Mouse (Mus musculus) frontal cortex, postnatal 25 days (tissue): ENCODE measurements around the gene Oit1.

Experiments
- DNase-seq, 2 experiments: peaks; one replicate each; pipeline ENCODE4 v3.0.0; 2022; ENCODE audit warnings: low spot score in 2 of 2

Oit1 gene

DNA sequence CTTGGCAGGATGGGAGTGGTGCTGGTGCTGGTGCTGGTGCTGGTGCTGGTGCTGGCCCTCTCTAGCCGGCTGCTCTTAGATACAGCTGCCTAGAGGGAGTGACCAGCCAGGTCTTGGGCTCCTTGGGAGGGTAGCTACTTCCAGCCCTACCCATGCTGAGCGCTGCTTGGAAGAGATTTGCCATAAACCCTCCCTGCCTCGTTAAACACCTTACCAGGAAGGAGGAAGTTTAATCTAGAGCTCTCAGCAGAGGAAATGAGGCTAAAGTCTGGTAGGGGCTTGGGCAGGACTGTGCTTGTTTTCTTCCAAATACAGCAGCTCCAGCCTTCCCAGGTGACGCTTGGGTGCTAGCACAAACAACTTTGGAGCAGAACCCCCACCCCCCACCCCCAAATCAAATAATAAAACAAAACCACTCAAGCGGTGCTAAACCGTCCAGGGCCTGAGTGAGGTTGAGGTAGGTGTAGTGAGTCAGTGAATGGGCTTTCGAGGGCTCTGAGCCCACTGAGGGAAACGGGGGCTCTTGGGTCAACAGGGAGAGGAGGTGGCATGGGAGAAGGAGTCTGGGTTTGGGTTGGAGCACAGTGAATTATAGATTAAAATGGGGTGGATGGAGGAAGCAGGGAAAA, at the start of gene Oit1:
Oit1 (minus strand) TSS at position 70 of the 629 bp plus-strand sequence.
- no peak for DNase-seq

DNA sequence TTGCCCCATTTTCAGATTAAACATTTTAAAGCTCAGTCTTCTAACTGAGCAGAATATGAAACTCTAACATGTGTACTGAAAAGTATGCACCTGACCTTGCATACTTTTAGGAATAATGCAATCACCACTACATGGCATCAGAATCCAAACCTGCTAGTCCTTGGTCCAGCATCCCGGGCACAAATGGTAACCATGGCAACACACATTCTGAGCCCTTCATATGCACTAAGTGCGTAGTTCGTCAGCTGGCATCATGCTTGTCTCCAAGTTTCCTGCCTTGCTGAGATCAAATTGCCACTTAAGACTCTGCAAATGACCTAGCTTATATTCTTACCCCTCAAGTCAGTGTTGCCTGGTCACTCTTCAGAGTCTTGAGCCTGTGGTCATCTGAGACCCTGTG, 44.3 kb upstream of the Oit1 start:
- DNase-seq = no peak

DNA sequence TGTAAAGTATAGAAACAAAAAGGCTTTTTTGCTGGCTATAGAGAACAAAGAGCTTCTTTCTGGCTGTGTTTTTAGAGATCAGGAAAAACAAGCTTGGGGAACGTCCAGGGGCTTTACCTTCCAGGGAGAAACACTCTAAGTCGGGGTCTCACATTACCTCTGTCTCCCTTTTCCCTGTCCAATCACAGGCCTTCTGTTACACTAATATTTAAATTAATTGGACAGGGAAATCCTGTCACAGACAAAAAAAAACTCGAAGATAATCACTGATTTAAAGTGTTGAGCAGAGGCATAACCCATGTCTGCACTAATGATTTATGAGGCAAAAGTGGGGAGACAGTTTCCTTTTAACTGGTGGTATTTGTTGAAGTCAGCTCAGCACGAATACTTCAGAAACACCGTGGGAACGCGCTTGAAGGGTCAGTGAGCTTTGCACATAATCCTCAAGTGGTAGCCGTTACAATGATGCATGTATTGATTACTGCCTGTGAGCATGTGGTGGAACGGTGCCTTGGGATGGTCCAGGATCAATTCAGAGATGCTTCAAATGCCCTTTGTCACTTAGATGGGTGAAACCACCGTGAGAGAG, 42.7 kb upstream of the Oit1 start:
- no peak for DNase-seq

DNA sequence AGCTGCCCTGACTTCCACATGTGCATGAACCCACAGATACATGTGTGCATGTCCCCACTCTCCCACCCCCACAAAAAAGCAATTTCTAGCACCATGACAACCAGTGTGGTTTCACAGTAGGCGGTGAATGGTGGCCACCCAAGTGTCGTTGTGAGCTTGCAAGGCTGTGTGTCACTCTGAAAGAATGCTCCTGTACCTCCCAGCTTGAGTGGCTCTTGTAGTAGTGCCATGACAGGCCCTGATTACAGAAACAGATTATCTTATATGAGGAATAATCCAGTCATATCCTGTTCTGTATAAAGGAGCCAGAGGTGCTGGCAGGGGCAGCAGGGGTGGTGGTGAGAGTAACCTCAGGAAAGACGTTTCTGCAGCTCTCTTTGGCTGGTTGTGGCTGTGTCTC, 40.1 kb upstream of the Oit1 start:
- DNase-seq = no peak

DNA sequence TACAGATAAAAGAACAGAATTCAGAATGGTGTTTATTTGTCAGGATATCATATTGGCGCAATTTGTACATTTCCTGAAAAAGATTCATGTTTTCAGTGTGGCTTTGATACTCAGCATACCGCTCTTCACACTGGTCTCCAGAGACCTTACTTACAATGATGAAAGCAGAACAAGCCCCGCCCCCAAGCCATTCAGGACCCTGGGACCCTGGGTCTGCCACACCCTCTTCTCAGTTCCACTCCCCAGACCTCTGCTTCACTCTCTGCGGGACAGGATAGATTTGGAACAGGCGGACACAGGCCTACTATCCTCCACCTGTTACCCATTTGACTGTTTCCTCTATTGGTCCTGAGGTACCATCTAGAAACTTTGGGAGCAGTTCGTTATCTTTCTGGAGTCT, 27.4 kb upstream of the Oit1 start:
- DNase-seq = no peak

- no peak for DNase-seq
Observed at GRCm38 (mm10) chr14:8403310-8403709, 24.8 kb upstream of the Oit1 start.

DNA sequence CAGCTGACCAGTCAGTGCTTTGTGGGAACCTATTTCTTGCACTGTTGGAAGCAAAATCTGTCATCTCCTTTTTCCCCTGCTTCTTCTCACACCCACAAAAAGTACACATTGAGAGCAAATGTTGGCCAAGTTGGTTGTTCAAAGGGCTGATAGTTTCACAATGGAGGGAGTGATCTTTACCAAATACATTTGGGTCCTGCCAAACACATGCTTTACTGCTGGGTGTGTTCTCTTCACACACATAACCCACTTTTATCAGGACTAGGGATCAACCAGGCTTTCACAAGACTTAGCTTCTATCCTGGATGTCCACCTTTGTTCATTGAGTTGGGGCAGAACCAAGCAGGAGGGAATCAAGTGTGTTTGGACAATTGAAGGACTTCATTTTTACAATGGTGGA, 20.0 kb upstream of the Oit1 start:
- DNase-seq = no peak

- no peak for DNase-seq
Observed at GRCm38 (mm10) chr14:8395690-8396287, 17.2 kb upstream of the Oit1 start.

DNA sequence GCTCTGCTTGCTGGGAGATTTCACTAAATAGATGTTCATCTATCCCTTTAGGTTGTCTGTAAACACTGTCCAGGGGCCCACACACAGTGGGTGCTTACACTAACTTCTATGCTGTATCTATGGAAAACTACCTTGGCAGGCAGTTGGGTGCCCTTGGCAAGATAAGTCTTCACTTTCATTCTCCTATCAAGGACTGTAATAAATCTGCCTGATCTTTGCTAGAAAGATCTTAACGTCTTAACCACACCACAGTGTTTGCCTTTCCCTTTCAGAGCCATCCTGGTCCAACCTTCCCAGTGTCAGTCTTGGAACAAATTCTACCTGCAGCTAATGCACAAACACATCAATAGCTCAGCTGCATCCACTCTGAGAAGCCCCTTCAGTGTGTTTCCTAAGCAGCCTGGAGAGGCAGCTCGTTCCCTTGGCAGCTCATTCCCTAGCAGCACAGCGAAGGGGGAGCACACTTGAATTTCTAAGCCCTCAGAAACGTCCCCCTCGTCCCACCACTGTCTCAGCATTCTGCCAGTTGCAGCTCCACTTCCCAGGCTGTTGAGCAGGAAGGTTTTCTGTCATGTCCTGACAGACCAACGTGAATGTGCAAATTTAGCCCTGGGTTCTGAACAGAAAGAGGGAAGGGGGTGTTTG, 13.7 kb upstream of the Oit1 start:
- no peak for DNase-seq

- no peak for DNase-seq
Observed at GRCm38 (mm10) chr14:8369394-8369793, 9.2 kb downstream of the Oit1 start.

GRCm38 (mm10) chr14:8368900-8369299, 9.7 kb downstream of the Oit1 start:
- no peak for DNase-seq

- no peak for DNase-seq
Observed at GRCm38 (mm10) chr14:8367727-8368520, 10.6 kb downstream of the Oit1 start.

DNA sequence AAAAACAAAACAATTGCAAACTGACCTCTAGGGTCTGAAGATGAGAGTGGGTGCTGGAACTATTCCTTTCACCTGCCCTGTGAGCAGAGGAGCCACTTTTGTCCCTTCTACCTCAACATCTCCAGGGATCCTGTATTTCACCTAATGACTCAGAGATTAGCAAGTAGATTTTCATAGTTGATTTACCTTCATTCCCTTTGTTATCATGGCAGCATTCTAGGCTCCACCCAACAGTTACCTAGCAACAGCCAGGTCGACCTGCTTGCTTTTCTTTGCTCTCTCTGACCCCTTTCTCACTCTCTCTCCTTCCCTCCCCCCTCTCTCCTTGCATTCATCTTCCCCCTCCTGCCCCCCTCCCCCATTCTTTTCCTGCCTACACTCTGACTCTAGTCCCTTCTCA, 11.4 kb downstream of the Oit1 start:
- DNase-seq = no peak

DNA sequence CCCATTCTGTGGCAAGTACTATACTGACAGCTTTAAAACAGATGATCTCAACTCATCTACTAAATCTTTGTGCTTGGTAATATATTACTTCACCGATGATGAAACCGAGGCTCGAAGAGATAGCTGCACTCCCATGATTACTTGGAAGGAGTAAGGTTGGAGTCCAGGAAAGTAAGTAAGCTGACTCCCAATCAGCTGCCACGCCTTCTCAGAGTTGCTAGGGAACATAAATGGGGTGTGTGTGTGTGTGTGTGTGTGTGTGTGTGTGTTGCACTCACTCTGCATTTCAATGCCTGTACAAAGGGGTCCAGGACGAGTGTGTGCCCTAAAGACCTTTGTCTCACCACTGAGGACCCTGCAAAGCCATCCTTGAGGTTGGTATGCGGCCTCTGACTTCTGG, 12.7 kb downstream of the Oit1 start:
- no peak for DNase-seq

GRCm38 (mm10) chr14:8356836-8357235, 21.7 kb downstream of the Oit1 start:
- DNase-seq = no peak

DNA sequence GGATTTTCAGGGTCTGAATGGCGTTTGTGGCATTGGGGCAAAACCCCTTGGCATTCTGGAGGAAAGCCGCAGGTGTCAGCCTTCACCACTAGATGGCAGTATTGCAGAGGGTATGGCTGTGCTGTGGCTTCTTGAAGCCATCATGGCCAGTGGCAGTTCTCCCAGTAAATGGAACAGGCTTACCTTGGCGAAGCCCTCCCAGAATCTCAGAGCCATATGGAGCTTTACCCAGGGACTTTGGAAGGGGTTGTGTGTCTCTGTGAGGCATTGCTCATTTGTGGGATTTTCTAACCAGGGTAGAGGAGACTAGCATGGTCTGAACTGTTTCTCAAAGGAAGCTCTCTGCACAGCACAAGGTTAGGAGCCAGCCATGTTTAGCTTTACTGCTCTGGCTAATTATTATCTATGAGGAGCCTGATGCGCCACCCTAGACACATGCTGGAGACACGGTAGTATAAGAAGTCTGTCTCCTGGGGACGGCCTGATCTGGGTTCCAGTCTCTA, 22.5 kb downstream of the Oit1 start:
- peak; percentile 47 to 72 for DNase-seq

DNA sequence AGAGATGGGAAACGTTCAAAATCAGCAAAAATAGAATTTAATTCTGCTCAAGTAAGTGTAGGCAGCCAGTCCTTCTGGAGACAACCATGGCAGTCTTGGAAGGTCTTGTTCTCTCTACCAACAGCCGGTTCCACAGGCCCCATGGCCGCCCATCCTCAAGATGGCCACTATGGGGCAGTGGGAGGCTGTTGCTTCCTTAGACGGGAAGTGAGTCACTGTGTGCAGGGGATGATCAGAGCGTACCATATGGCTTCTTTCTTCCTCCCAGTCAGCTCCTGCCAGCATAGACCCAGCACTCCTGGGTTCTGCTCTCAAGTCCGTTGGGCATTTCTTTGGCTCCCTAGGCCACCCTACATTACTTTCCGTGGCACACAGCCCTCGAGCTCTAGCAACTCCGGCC, 29.6 kb downstream of the Oit1 start:
- DNase-seq = no peak

GRCm38 (mm10) chr14:8346255-8346997, 32.1 kb downstream of the Oit1 start:
- peak; percentile 85 to 88 for DNase-seq

GRCm38 (mm10) chr14:8345566-8345965, 33.0 kb downstream of the Oit1 start:
- no peak for DNase-seq

DNA sequence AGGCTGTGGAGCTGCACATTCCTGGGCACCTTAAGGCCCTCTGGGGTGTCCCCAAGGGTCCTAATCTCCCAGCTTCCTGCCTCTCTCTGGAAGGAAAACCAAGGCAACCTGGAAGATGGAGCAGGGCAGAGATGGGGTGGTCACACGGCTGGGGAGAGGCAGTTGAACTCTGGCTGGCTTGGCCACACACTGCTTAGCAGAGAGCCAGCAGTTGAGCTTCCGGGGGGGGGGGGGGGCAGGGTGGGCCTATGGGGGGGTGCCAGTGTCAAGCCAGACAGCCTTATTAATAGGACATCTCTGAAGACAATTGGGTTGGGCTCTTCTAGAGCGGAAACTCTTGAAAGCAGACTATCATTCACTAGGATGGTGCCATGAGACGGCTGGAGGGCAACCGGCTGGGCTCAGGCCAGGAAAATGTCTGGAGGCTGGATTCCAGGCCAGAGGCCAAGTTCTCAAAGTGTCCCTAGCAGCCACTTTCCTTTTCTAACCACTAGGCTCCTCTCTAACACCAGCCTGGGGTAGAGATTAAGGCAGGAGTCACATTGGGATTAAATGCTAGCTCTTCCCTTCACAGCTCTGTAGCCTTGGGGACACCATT, 35.9 kb downstream of the Oit1 start:
- DNase-seq = no peak

DNA sequence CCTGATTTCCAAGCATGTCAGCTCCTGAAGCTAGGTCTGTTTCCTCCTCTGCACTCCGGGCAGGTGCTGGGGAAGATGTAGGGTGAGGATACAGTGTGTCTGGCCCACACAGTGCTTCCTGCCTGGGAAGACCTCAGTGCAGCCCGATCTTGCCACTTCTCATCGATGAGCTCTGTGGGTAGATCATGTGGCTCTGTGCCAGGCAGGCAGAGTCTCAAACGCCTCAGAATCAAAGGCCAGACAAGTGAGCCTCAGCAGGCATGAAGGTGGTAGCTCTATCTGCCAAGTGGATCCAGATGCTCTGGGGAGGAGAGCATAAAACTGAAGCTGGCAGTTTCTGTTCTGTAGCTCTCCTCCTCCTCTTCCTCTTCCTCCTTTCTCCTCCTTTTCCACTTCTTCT, 38.3 kb downstream of the Oit1 start:
- DNase-seq = no peak
